Mouse (Mus musculus) testis, adult 2 months (tissue): ENCODE data around the gene Rerg. TPM values are rescaled to one million over a fixed set of nuclear protein-coding genes. Genes with fewer than 3 reads are reported as not detected.

ENCODE experiments used
- H3K27ac ChIP-seq: fragments of 200-500 bp; 2 replicates; pipeline ENCODE4 v1.5.1; 2012; ENCODE audit warnings: low read depth, low read length; ENCODE audit not compliant: control insufficient read depth, insufficient read depth
- H3K27me3 ChIP-seq: fragments of 200-500 bp; 2 replicates; pipeline ENCODE4 v1.6.1; 2012; ENCODE audit warnings: mild to moderate bottlenecking, low read length, moderate library complexity; ENCODE audit not compliant: control insufficient read depth, insufficient read depth
- H3K36me3 ChIP-seq: fragments of 200-500 bp; 2 replicates; pipeline ENCODE4 v1.6.1; 2012; ENCODE audit warnings: mild to moderate bottlenecking, low read length; ENCODE audit not compliant: control insufficient read depth, insufficient read depth
- H3K4me1 ChIP-seq: fragments of 200-500 bp; 2 replicates; pipeline ENCODE4 v1.6.1; 2012; ENCODE audit warnings: low read length; ENCODE audit not compliant: control insufficient read depth, insufficient read depth
- H3K4me3 ChIP-seq: fragments of 200-500 bp; 2 replicates; pipeline ENCODE4 v1.5.1; 2012; ENCODE audit warnings: low read depth, mild to moderate bottlenecking, low read length, moderate library complexity, mixed read lengths; ENCODE audit not compliant: control insufficient read depth
- CTCF ChIP-seq: fragments of 200-500 bp; IDR thresholded peaks from 2 replicates; pipeline ENCODE4 v1.5.1; 2012; ENCODE audit warnings: low read depth, mild to moderate bottlenecking, inconsistent platforms, low read length, moderate library complexity; ENCODE audit not compliant: control insufficient read depth, insufficient read depth, insufficient replicate concordance
- POLR2A ChIP-seq: fragments of 200-500 bp; IDR thresholded peaks from 2 replicates; pipeline ENCODE4 v1.6.1; 2012; ENCODE audit warnings: low read depth, mild to moderate bottlenecking, inconsistent platforms, low read length, moderate library complexity; ENCODE audit not compliant: control insufficient read depth
- polyA plus RNA-seq: library from polyadenylated mRNA; depleted of rRNA; stranded (reverse); fragments of >200 nt; gene quantifications from 2 replicates; pipeline ENCODE4 v1.2.3, GENCODE M21; 2012

Gene Rerg
- polyA plus RNA-seq, 1 experiment: 2.8 TPM

- TF ChIP-seq CTCF (no peak), POLR2A (no peak)
- Histone ChIP-seq H3K36me3 (no peaks in the 10 kb centered on the region), H3K4me3 (no peak overlapping the region), H3K27ac (no peak overlapping the region), H3K27me3 (no peaks in the 10 kb centered on the region), H3K4me1 (no peaks in the 10 kb centered on the region)
These were observed 10.3 kb upstream of the Rerg start for GRCm38 (mm10) chr6:137180636-137181035.

GRCm38 (mm10) chr6:137180115-137180514 is 9.8 kb upstream of the Rerg start:
- H3K4me1 ChIP-seq: no peaks in the 10 kb centered on the region
- H3K4me3 ChIP-seq: no peak overlapping the region
- H3K27ac ChIP-seq: no peak overlapping the region
- no peaks in the 10 kb centered on the region for H3K36me3 ChIP-seq
- no peaks in the 10 kb centered on the region for H3K27me3 ChIP-seq
- TF ChIP-seq CTCF (no peak), POLR2A (no peak)

GRCm38 (mm10) chr6:137179026-137179425 is 8.7 kb upstream of the Rerg start:
- no peak for TF ChIP-seq POLR2A
- no peak for TF ChIP-seq CTCF
- Histone ChIP-seq H3K4me3 (no peak overlapping the region), H3K36me3 (no peaks in the 10 kb centered on the region), H3K27me3 (no peaks in the 10 kb centered on the region), H3K27ac (no peak overlapping the region), H3K4me1 (no peaks in the 10 kb centered on the region)

GRCm38 (mm10) chr6:137170646-137171045 is 349 bp upstream of the Rerg start:
- no peaks in the 10 kb centered on the region for H3K27me3 ChIP-seq
- H3K36me3 ChIP-seq: no peaks in the 10 kb centered on the region
- H3K4me1 ChIP-seq: peaks cover 4% of the 10 kb centered on the region
- TF ChIP-seq POLR2A (no peak), CTCF (no peak)
- no peak overlapping the region for H3K4me3 ChIP-seq
- no peak overlapping the region for H3K27ac ChIP-seq

- Histone ChIP-seq H3K4me1 (peaks cover 4% of the 10 kb centered on the region), H3K27me3 (no peaks in the 10 kb centered on the region), H3K36me3 (no peaks in the 10 kb centered on the region), H3K27ac (no peak overlapping the region; the same call in 1 of the 2 replicates), H3K4me3 (peak overlapping the region; percentile 90)
- TF ChIP-seq CTCF (peak; percentile 74), POLR2A (no peak)
These were observed 927 bp downstream of the Rerg start for GRCm38 (mm10) chr6:137169171-137169968.

- Histone ChIP-seq H3K27ac (no peak overlapping the region), H3K4me3 (no peak overlapping the region), H3K4me1 (peaks cover 4% of the 10 kb centered on the region), H3K27me3 (no peaks in the 10 kb centered on the region), H3K36me3 (no peaks in the 10 kb centered on the region)
- TF ChIP-seq CTCF (no peak), POLR2A (no peak)
These were observed 3.5 kb downstream of the Rerg start for GRCm38 (mm10) chr6:137166843-137167242.

- Histone ChIP-seq H3K4me1 (no peaks in the 10 kb centered on the region), H3K36me3 (no peaks in the 10 kb centered on the region), H3K4me3 (no peak overlapping the region), H3K27ac (no peak overlapping the region), H3K27me3 (no peaks in the 10 kb centered on the region)
- no peak for TF ChIP-seq POLR2A
- TF ChIP-seq CTCF: no peak
These were observed 6.7 kb downstream of the Rerg start for GRCm38 (mm10) chr6:137163571-137163970.

- no peak overlapping the region for H3K27ac ChIP-seq
- no peak overlapping the region for H3K4me3 ChIP-seq
- H3K36me3 ChIP-seq: no peaks in the 10 kb centered on the region
- no peaks in the 10 kb centered on the region for H3K27me3 ChIP-seq
- TF ChIP-seq CTCF: no peak
- TF ChIP-seq POLR2A: no peak
- H3K4me1 ChIP-seq: no peaks in the 10 kb centered on the region
These were observed 7.2 kb downstream of the Rerg start for GRCm38 (mm10) chr6:137163061-137163460.
